Mouse (Mus musculus): ENCODE data around the gene Hmgb4.

DNA sequence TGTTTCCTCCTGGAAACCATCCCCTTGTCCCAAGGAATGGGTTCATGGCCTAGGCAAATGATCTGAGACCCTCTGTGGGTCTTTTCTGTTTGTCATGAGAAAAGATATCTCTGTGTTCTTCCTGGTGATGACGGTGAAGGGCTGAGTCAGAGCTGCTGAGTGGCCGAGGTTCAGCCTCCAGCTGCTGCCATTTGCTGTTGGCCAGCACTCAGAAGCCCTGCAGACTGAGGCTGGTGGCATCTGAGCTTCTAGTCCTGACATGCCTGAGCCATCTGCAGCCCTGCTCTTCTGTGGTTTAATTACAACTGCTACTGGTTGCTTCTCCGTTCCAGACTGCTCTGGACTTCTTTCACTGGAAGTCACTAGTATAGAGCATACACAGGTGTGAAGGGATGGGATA lies 4.6 kb upstream of the Hmgb4 start:
- no peak for TF ChIP-seq POLR2A (IDR thresholded peaks at IDR 0.05; ENCODE audit: extremely low read depth, insufficient read depth, low read length)
- TF ChIP-seq CTCF (IDR thresholded peaks at IDR 0.05; ENCODE audit: low read depth, low read length) = no peak

Measured in liver, adult 2 months (tissue).